Comparison of ENCODE assay signal across 22 mouse cellular contexts in genomic region chr6:99895558-99895957, GRCm38 (mm10).
A peak's percentile ranks its signal among the peaks of the same experiment; 100 is the strongest.
DNase-seq lines count a peak whose midpoint lies in the region; TF ChIP-seq lines count a peak whose summit lies in the region.
"Had no signal": no experiment of that assay in that cellular context is flagged by ENCODE, and none has a peak within 500 bp of the region (broad histone marks: within the 10 kb centered on the region; RNA-seq: fewer than 3 reads in every experiment).

No protein-coding gene starts in this region.

- peaks cover 6% of the 10 kb centered on the region for H3K9me3 ChIP-seq in CH12.LX (replicated peaks; ENCODE audit: low read length)
- H3K9me3 ChIP-seq in midbrain, embryonic 10.5 days (replicated peaks): no peaks in the 10 kb centered on the region

- no peaks in the 10 kb centered on the region for H3K79me2 ChIP-seq in CH12.LX (replicated peaks; ENCODE audit: control insufficient read depth, extremely low read depth, insufficient read depth, poor library complexity, severe bottlenecking)

- TF ChIP-seq RAD21 in CH12.LX (IDR thresholded peaks at IDR 0.05; ENCODE audit: low read depth, low read length): no peak

- H3K36me3 ChIP-seq in testis, adult 2 months (ENCODE audit: control insufficient read depth, insufficient read depth, low read length): no peaks in the 10 kb centered on the region
- no peaks in the 10 kb centered on the region for H3K36me3 ChIP-seq in CH12.LX (replicated peaks in 1 of 2; ENCODE audit: control insufficient read depth in 1 of 2, insufficient read depth in 1 of 2, low read length in 1 of 2)
- no peaks in the 10 kb centered on the region for H3K36me3 ChIP-seq in thymus, adult 2 months (ENCODE audit: control insufficient read depth, insufficient read depth, low read length)
- H3K36me3 ChIP-seq in midbrain, embryonic 10.5 days: no peaks in the 10 kb centered on the region
- H3K36me3 ChIP-seq: G1E had no signal

- no peak overlapping the region for H3K4me2 ChIP-seq in CH12.LX (ENCODE audit: insufficient read depth, low read depth, poor library complexity, severe bottlenecking)

- dilution Hi-C loops in CH12.LX (cut with MboI; ENCODE audit: extremely low pct_ligation_motif_present, extremely low pct_unique_long_range_greater_than_20kb, low sequenced_read_pairs): no loop called here

- peak; percentile 32; the same call in 1 of the 2 replicates for TF ChIP-seq EP300 in CH12.LX (IDR thresholded peaks at IDR 0.05; ENCODE audit: low read length)

- H3K27ac ChIP-seq in testis, adult 2 months (ENCODE audit: control insufficient read depth, insufficient read depth, low read depth, low read length): no peak overlapping the region
- H3K27ac ChIP-seq in CH12.LX (ENCODE audit: insufficient read depth, low read depth): no peak overlapping the region
- no peak overlapping the region for H3K27ac ChIP-seq in thymus, adult 2 months (ENCODE audit: control insufficient read depth, insufficient read depth, low read length)
- H3K27ac ChIP-seq in midbrain, embryonic 10.5 days (replicated peaks): no peak overlapping the region

- peaks cover 2% of the 10 kb centered on the region; the same call in 1 of the 2 replicates for H3K4me1 ChIP-seq in testis, adult 2 months (ENCODE audit: control insufficient read depth, insufficient read depth, low read length)
- H3K4me1 ChIP-seq in CH12.LX (ENCODE audit: control insufficient read depth in 1 of 2, insufficient read depth in 2 of 2): peaks cover 5 to 34% of the 10 kb centered on the region in 2 experiments; a peak in 3 of 4 replicates
- peaks cover 23% of the 10 kb centered on the region for H3K4me1 ChIP-seq in thymus, adult 2 months (replicated peaks; ENCODE audit: control insufficient read depth, insufficient read depth, low read length)
- no peaks in the 10 kb centered on the region for H3K4me1 ChIP-seq in midbrain, embryonic 10.5 days

- no peak for TF ChIP-seq CTCF in testis, adult 2 months (IDR thresholded peaks at IDR 0.05; ENCODE audit: control insufficient read depth, insufficient read depth, insufficient replicate concordance, low read depth, low read length)
- no peak for TF ChIP-seq CTCF in CH12.LX (conservative IDR thresholded peaks at IDR 0.05 in 1 of 2, IDR thresholded peaks at IDR 0.05 in 1 of 2; ENCODE audit: low read depth in 2 of 2, low read length in 2 of 2)
- TF ChIP-seq CTCF in thymus, adult 2 months (IDR thresholded peaks at IDR 0.05; ENCODE audit: borderline replicate concordance, control insufficient read depth, extremely low read depth, insufficient read depth, low read length, poor library complexity): no peak

- peak overlapping the region; percentile 23; the same call in 1 of the 2 replicates for H3K4me3 ChIP-seq in testis, adult 2 months (ENCODE audit: control insufficient read depth, low read depth, low read length)
- no peak overlapping the region for H3K4me3 ChIP-seq in CH12.LX (replicated peaks in 1 of 3; ENCODE audit: low read depth in 2 of 3, low read length in 2 of 3, poor library complexity in 1 of 3)
- no peak overlapping the region for H3K4me3 ChIP-seq in thymus, adult 2 months (ENCODE audit: control insufficient read depth, insufficient read depth, low read length)
- H3K4me3 ChIP-seq in midbrain, embryonic 10.5 days: no peak overlapping the region

- no peaks in the 10 kb centered on the region for H3K27me3 ChIP-seq in testis, adult 2 months (ENCODE audit: control insufficient read depth, insufficient read depth, low read length)
- no peaks in the 10 kb centered on the region for H3K27me3 ChIP-seq in CH12.LX (replicated peaks)
- no peaks in the 10 kb centered on the region for H3K27me3 ChIP-seq in thymus, adult 2 months (ENCODE audit: control insufficient read depth, insufficient read depth, low read length)
- peaks cover 81% of the 10 kb centered on the region for H3K27me3 ChIP-seq in midbrain, embryonic 10.5 days (ENCODE audit: low read depth, poor library complexity, severe bottlenecking)

- no peak overlapping the region for H3K9ac ChIP-seq in CH12.LX (ENCODE audit: insufficient read depth, low read depth)

- no peak for DNase-seq in testis, postnatal 14 days (ENCODE audit: low spot score)
- DNase-seq in 3134 (ENCODE audit: extremely low read depth, insufficient read length, low spot score) (peak; percentile 45), 3T3-L1 (ENCODE audit: low read depth, low spot score) (peak; percentile 49), CH12.LX (ENCODE audit: extremely low read depth) (peak; percentile 55)
- no peak for DNase-seq in T-cell, adult 2 months (ENCODE audit: low spot score)
- DNase-seq in thymus, adult 2 months: no peak
- DNase-seq in midbrain, embryonic 10.5 days (ENCODE audit: low spot score): no peak
- DNase-seq: adrenal gland, adult 2 months; adrenal gland, adult 8-10 months; adrenal gland, postnatal 10 days; adrenal gland, postnatal 14 days; adrenal gland, postnatal 25 days; adrenal gland, postnatal 36 days; B cell, adult 2 months; cerebellum, adult 11 months; cerebellum, adult 11-12 months; cerebellum, adult 18-20 months; cerebellum, adult 2 months; cerebellum, adult 8-10 months; cerebellum, adult 9-10 months had no signal

- in situ Hi-C loops in CH12.LX (cut with MboI; ENCODE audit: low pct_ligation_motif_present, low pct_unique_long_range_greater_than_20kb, low sequenced_read_pairs): no loop called here

- WGBS in thymus, adult 2 months: 92% methylated on average over 4 of the region's 4 CpGs
- WGBS in midbrain, embryonic 10.5 days: 90% methylated on average over 4 of the region's 4 CpGs

- no peak for TF ChIP-seq POLR2A in testis, adult 2 months (IDR thresholded peaks at IDR 0.05; ENCODE audit: control insufficient read depth, low read depth, low read length)
- no peak for TF ChIP-seq POLR2A in CH12.LX (IDR thresholded peaks at IDR 0.05; ENCODE audit: low read depth, low read length)
- TF ChIP-seq POLR2A in thymus, adult 2 months (IDR thresholded peaks at IDR 0.05; ENCODE audit: control insufficient read depth, extremely low read depth, insufficient read depth, low read length, poor library complexity): no peak

TF ChIP-seq in CH12.LX, 34 proteins besides CTCF, POLR2A, EP300 and RAD21:
- TF ChIP-seq NRF1 (IDR thresholded peaks at IDR 0.05; ENCODE audit: low read depth, low read length) (no peak), E2F4 (IDR thresholded peaks at IDR 0.05; ENCODE audit: insufficient replicate concordance, low read depth, low read length) (no peak), BHLHE40 (IDR thresholded peaks at IDR 0.05; ENCODE audit: low read depth, low read length) (peak; percentile 44; the same call in 1 of the 2 replicates), SMC3 (IDR thresholded peaks at IDR 0.05; ENCODE audit: low read depth, low read length) (no peak), MAFK (IDR thresholded peaks at IDR 0.05; ENCODE audit: insufficient replicate concordance, low read length) (no peak), JUN (IDR thresholded peaks at IDR 0.05; ENCODE audit: insufficient read depth, low read depth, low read length) (peak; percentile 9; the same call in 1 of the 2 replicates), PAX5 (IDR thresholded peaks at IDR 0.05; ENCODE audit: low read length) (no peak), RCOR1 (conservative IDR thresholded peaks at IDR 0.05; ENCODE audit: low read depth, low read length) (no peak), HCFC1 (IDR thresholded peaks at IDR 0.05; ENCODE audit: low read depth, low read length) (no peak), ZKSCAN1 (IDR thresholded peaks at IDR 0.05; ENCODE audit: borderline replicate concordance, low read depth, low read length) (no peak), MXI1 (IDR thresholded peaks at IDR 0.05; ENCODE audit: low read depth, low read length) (no peak), JUND (conservative IDR thresholded peaks at IDR 0.05; ENCODE audit: low read depth, low read length) (0 out of 2 replicates have a peak, but pooled peaks have one; percentile 34), IRF4 (IDR thresholded peaks at IDR 0.05; ENCODE audit: low read depth, low read length) (peak; percentile 67; the same call in 1 of the 2 replicates)
TF ChIP-seq in CH12.LX: peak in this region for 4.

Comparison
In these comparisons a context has a peak if more than half of its experiments do, and no peak if none do; other contexts are left out.
1. DNase-seq: peak in 3134 (single experiment), 3T3-L1 (single experiment) and CH12.LX (single experiment); none in testis, postnatal 14 days (single experiment), T-cell, adult 2 months (single experiment), thymus, adult 2 months (single experiment) and midbrain, embryonic 10.5 days (single experiment).